Mouse (Mus musculus): ENCODE measurements around the gene Ulk4. TPM values are rescaled to one million over a fixed set of nuclear protein-coding genes. Genes with fewer than 3 reads are reported as not detected.
A peak's percentile ranks its signal among the peaks of the same experiment; 100 is the strongest.
"Not testable (repeated sequence)": the region's sequence is repeated elsewhere in the genome, so short reads cannot be mapped to it uniquely, and the experiment has no call there.

Ulk4 gene
- total RNA-seq, 2 experiments from 2014 or later: 0.17 to 0.46 TPM

DNA sequence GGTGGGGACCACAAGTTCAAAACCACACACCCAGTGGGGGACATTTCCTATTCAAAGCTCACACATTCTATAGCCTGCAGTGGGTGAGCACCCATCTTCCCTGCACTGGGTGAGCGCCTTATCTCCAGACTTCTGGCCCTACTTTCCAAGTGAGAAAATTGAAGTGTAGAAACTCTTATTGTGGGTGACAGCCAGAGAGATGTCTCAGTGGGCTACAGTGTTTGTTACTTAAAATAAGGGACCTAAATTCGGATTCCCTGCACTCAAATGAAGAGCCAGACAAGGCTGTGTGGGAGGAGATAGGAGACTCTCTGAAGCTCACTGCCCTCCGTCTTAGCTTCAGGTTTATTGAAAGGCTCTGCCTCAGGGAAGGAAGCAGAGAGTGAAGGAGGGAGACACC lies 202.3 kb downstream of the Ulk4 start:
- intact Hi-C loops (cut with DNase I): no loop called here
- DNase-seq: no peak

- intact Hi-C loops (cut with DNase I): no loop called here
- DNase-seq: no peak
Observed at GRCm38 (mm10) chr9:121072127-121072757, 204.8 kb downstream of the Ulk4 start.

DNA sequence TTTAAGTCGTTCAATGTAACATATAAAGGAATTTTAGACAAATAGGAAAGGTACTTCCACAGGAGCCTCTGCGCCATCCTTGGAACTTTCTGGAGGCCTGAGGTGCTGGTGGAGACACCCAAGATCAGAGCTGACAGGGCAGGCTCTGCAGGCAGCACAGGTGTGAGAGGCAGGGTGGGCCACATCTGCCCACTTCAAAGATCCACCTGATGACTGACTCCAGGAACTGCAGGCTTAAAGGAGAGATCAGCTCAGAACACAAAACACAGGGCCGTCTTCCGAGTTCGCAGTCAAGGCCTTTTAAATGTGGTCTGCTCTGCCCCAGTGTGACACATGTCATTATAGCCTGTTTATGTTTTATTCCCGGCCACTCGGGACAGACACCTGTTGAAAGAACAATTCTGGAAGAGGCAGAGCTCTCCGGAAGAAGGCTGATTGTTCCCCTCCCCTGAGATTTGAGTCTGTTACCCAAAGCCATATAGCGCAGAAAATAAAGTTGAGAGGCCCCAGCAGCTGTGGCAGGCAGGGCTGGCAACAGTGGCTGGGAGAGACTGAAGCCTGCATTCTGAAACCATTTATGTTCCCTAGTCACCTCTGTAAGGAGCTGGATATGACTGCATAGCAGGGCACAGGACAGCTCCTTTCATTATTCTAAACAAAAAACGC lies 205.4 kb downstream of the Ulk4 start:
- DNase-seq: no peak
- intact Hi-C loops (cut with DNase I): no loop called here

DNA sequence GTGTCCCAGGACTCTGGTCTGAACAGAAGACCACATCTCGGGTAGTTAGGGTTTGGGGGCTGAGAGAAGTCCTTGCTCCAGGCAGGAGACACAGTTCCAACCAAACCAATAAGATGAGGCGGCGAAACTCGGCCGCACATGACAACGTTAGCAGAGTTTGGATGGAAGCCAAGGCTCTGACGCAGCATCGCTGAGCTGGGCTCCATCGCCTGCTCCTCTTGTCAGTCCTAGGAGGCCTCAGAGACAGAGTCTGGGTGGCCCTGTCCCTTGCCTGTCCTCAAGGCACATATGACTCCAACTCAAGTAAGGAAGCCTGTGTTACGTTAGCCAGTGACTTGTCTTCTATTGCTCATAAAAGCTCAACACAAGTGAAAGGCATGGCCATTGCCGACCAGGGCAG lies 205.9 kb downstream of the Ulk4 start:
- peak; percentile 30 to 31 for DNase-seq
- intact Hi-C loops (cut with DNase I): no loop called here

- intact Hi-C loops (cut with DNase I): no loop called here
- no peak for DNase-seq
Observed at GRCm38 (mm10) chr9:121068115-121068514, 208.9 kb downstream of the Ulk4 start.

DNA sequence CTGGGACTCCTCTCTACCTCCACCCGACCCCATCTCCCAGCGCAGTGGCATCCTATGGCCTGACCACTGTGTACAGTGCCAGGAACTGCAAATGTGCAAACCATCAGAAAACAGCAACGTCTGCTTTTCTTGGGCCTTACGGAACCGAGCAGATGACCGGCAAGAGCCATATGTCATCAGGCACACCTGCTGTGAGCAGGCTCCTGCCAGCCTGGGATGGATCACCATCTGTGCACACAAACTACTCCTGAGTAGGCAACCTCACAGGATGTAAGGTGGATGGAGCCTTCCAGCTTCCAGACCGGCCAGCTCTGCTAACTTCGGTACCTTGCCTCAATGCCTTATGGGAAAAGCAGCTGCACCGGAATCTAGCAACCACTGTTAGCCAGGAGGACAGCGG lies 210.0 kb downstream of the Ulk4 start:
- intact Hi-C loops (cut with DNase I): no loop called here
- no peak for DNase-seq

DNA sequence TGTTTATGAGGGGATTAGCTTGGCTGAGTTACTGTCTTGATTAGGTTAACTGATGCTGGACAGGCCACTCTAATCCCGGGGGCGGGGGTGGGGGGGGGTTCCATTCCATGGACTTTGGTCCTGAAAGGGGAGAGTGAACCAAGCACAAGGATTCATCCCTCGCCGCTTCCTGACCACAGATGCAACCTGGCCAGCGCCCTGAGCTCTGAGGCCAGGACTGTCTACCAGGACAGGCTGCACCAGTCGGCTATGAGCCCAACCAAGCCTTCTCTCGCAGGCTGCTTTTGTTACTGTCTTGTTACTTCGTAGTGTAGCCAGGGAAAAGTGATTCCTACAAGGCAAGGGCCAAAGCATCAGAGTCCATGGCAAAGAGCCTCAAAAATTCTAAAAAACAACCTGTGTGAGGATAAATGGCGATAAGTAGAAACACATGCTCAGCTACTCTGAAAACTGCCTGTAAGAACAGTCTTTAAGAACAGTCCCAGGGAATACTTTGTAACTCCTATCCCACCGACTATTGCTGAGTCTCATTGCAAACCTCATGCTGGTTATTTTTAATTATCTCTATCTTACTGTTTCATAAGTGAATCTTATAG lies 211.5 kb downstream of the Ulk4 start:
- intact Hi-C loops (cut with DNase I): no loop called here
- no peak for DNase-seq

DNA sequence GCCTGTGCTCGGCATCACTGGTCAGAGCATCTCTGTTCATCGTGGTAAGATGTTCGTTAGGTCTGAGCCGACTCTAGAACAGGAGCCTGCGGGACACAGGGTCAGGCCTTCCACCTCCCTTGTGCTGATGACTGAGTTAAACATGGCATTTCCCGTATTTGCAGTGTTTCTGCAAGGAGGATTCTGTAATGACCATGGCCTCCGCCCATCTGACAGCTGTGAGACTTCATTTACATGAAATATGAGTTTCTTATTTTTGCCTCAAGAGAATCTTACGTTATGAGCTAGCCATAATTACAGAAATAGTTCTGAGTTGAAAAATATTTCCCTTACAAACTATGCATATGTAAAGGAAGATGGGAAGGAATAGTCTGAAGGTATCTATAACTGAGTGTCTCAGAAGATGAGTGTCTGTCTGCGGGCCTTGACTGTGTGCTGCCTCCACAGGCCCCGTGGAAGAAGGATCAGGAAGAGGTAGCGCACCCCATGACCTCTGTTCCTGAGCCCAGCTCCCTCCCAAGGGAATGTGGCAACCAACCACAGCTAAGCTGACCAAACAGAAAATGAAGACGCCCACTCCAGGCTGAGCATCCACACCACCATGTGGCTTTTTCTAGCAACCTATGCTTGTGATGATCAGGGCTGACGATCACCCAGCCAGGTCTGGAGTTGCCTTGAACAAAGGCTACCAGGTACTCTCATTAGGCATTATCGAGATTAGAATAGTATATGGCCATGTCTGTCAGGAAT lies 212.2 kb downstream of the Ulk4 start:
- no peak for DNase-seq
- intact Hi-C loops (cut with DNase I): no loop called here

GRCm38 (mm10) chr9:121062671-121063070 lies 214.3 kb downstream of the Ulk4 start:
- DNase-seq: no peak
- intact Hi-C loops (cut with DNase I): no loop called here

DNA sequence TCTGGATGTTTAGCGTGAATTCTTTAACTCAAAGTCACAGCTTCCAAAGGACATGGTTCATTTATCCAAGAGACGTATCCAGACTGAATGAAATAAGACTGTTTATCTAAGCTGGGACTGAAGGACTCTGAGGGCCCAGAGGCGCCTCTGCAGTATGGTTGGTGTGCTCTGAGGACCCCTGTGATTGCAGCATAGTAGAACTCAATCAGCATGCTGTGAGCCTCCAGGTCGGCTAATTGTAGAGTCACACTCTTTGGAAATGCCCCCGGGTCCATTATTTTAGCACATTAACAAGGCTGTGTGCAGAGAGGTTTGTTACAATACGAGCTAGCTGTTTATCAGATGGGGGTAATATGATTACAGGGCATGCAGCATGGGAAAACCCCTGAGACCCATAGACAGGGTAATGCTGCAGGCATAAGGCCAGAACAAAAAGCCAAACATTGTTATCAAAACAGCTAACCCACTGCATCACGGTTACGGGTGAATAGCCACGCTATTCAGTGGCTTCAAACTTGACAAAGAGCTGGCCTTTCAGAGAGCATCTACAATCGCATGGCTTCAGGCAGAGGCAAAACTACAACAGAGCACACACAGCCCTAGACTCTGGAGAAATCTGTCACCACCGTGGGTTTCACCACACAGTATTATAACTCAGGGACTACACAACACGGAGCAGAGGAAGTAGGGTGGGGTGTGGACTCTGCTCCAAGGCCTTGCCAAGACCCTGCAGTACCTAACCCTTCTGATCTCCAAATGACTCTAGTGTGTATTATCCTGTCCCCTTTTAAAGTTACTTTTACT lies 215.0 kb downstream of the Ulk4 start:
- intact Hi-C loops (cut with DNase I): no loop called here
- DNase-seq: no peak

DNA sequence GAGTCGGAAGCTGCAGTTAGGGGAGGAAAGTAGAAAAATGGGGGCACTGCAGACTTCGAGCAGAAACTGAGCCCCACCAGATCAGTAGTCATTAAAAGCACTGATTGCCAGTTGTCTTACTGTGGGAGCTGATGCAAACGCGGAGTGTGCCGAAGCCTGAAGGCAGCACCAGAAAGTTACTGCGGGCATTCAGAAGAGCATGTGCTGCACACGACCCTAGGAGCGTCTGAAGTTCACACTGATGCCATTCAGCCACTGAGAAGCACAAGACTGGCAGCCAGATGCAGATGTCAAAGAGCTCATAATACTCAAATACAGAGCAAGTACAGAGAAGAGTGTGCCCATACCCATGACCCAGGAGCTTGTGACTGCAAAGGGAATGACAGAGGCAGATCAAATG lies 216.7 kb downstream of the Ulk4 start:
- no peak for DNase-seq
- intact Hi-C loops (cut with DNase I): no loop called here

GRCm38 (mm10) chr9:121059286-121059685 lies 217.7 kb downstream of the Ulk4 start:
- intact Hi-C loops (cut with DNase I): loop anchor here (2.0 kb wide), 2 partner anchors 282 to 456 kb away; no protein-coding TSS in a partner anchor
- peak in 1 of 2 experiments; percentile 6 for DNase-seq

DNA sequence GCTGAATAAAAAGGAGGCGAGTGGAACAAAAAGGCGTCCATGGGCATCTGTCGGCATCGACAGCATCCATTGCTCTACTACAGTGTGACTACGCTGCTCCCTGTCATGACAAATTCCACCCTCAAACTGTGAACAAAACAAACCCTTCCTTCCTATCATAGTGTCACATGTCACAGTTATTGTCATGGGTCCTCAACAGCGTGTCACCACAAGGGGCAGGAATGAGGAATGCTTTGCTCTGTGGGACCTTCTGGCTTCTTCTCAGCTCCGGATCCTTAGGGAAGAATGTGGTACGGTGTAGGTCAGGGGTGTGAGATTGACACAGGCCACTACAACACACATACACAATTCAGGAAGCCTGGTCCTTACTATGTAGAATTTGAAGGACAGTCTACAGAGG lies 218.5 kb downstream of the Ulk4 start:
- no peak for DNase-seq
- intact Hi-C loops (cut with DNase I): loop anchor here (1.0 to 2.0 kb wide), 3 partner anchors 206 to 456 kb away; no protein-coding TSS in a partner anchor

- DNase-seq: peak; percentile 50 to 51
- intact Hi-C loops (cut with DNase I): loop anchor here (1.0 to 2.0 kb wide), 3 partner anchors 206 to 455 kb away; no protein-coding TSS in a partner anchor
Observed at GRCm38 (mm10) chr9:121058116-121058515, 218.9 kb downstream of the Ulk4 start.

DNA sequence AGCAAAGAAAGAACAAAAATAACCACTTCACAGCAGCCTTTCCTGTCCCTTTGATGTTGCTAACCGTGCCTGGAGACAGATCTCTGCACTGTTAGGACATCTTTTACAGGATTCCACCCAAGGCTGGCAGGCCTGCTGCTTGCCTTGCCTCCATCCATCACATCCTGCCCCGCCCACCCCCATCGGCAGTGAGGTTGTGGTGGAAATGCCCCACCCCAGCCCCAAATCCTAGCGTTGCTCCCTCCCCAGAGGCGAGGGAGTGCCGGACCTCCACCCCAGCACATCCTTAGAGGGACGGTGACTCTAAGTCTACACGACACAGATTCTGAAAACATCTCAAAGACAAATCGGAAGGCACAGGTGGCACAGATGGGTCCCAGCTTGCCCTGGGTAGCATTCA lies 219.6 kb downstream of the Ulk4 start:
- intact Hi-C loops (cut with DNase I): no loop called here
- peak; percentile 11 to 24 for DNase-seq

DNA sequence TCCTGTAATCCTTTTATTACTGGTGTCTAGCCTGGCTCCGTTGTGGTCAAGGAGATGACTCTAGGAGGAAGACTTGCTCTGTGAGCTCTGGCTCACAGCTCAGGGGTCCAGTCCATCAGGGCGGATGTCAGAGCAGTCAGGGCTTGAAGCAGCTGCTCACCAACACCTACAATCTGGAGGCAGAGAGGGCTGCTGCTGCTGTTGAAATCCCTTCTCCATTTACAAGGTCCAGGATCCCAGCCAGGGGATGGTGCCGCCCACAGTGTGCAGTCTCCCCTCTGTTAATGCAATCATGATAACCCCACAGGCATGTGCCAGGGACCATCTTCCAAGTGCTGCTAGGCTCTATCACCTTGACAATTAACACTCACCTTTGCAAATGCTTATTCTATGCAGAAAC lies 220.5 kb downstream of the Ulk4 start:
- intact Hi-C loops (cut with DNase I): no loop called here
- no peak for DNase-seq

DNA sequence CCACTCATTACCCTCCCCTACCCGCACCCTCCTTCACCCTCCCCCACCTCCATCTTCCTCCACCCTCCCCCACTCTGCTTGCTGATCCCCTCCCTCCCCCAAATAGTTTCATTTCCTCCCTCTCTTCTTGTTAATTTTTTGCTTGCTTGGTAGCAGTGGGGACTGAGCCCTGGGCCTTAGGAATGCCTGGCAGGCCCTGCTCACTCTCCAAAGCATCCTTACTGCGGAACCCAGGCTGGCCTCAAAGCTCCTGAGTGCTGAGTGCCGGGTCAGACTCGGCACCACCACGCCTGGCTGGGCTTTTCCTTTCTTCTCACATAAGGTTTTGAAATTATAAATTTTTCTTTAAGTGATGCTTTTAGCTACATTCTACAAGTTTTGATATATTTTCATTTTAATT lies 221.0 kb downstream of the Ulk4 start:
- intact Hi-C loops (cut with DNase I): no loop called here
- DNase-seq: no peak

DNA sequence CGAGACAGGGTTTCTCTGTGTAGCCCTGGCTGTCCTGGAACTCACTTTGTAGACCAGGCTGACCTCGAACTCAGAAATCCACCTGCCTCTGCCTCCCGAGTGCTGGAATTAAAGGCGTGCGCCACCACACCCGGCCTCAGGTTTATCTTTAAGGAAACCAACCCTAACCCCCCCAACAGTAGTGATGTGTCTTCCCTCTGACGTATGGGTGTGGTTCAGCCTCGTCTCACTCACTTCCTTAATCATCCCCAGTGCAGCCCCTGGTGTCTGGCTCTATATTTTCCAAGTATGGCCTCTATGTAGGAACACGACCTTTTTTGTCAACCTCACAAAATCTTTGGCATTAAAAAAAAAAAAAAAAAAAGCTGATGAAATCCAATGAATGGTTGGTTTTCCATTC lies 231.3 kb downstream of the Ulk4 start:
- intact Hi-C loops (cut with DNase I); DNase-seq: not testable (repeated sequence)

GRCm38 (mm10) chr9:121044471-121045206 lies 232.4 kb downstream of the Ulk4 start:
- intact Hi-C loops (cut with DNase I): no loop called here
- DNase-seq: no peak

DNA sequence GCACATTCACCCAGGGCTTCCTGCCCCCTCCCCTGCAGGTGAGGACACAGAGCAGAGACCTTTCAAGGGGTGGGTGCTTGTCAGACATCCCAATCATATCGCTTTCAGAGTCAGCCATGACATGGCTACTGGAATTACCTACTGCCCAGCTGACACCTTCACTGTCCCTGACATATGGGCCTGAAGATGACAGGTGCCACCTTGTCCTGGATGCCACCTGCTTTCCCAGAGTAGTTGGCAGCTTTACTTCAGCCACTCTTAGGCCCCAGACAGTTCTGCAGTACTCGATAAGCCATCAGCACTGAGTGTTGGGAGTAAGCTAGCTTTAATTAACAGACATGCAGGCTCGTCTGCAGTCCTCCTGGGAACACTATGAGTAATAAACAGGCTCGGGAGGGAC lies 234.0 kb downstream of the Ulk4 start:
- intact Hi-C loops (cut with DNase I): no loop called here
- DNase-seq: no peak

Measured in heart, postnatal 36 days (tissue).